Comparison of ENCODE assay signal across 10 mouse cellular contexts in genomic region chr17:78451332-78451793, GRCm38 (mm10). TPM values are rescaled to one million over a fixed set of nuclear protein-coding genes. Genes with fewer than 3 reads are reported as not detected.
DNase-seq lines count a peak whose midpoint lies in the region; ATAC-seq lines count a peak whose summit lies in the region.
"Had no signal": no experiment of that assay in that cellular context is flagged by ENCODE, and none has a peak within 500 bp of the region (broad histone marks: within the 10 kb centered on the region; RNA-seq: fewer than 3 reads in every experiment).

No protein-coding gene starts in this region.

- DNase-seq in limb, embryonic 11.5 days (ENCODE audit: low spot score): peak; percentile 25
- no peak for DNase-seq in limb, embryonic 10.5 days (ENCODE audit: low spot score)
- peak; percentile 26 to 36 for DNase-seq in adrenal gland, postnatal 36 days
- DNase-seq in kidney, postnatal 14 days: peak; percentile 55
- DNase-seq in urinary bladder, postnatal 10 days (ENCODE audit: low spot score): no peak
- no peak for DNase-seq in cerebellum, adult 11 months
- DNase-seq in left cerebral cortex, postnatal 14 days (ENCODE audit: low spot score in 2 of 2): no peak
- DNase-seq: left cerebral cortex, postnatal 4 days had no signal

- no peak overlapping the region for H3K4me2 ChIP-seq in limb, embryonic 11.5 days (ENCODE audit: low read depth, severe bottlenecking)
- H3K4me2 ChIP-seq in heart, embryonic 14.5 days (ENCODE audit: low read length): peak overlapping the region; percentile 21; the same call in 1 of the 2 replicates

- 60% methylated on average over 7 of the region's 7 CpGs for WGBS in limb, embryonic 11.5 days
- 61% methylated on average over 7 of the region's 7 CpGs for WGBS in limb, embryonic 10.5 days
- WGBS in heart, embryonic 14.5 days: 33% methylated on average over 7 of the region's 7 CpGs

- no peaks in the 10 kb centered on the region for H3K36me3 ChIP-seq in limb, embryonic 11.5 days (ENCODE audit: control insufficient read depth, insufficient read depth, low read length)
- no peaks in the 10 kb centered on the region for H3K36me3 ChIP-seq in limb, embryonic 10.5 days
- H3K36me3 ChIP-seq in heart, embryonic 14.5 days (ENCODE audit: control insufficient read depth, insufficient read depth, low read length): no peaks in the 10 kb centered on the region

- intact Hi-C loops in left cerebral cortex, postnatal 14 days (cut with DNase I): no loop called here

- no peaks in the 10 kb centered on the region for H3K9me3 ChIP-seq in limb, embryonic 11.5 days (ENCODE audit: control insufficient read depth, low read length)
- H3K9me3 ChIP-seq in limb, embryonic 10.5 days (replicated peaks): no peaks in the 10 kb centered on the region
- no peaks in the 10 kb centered on the region for H3K9me3 ChIP-seq in heart, embryonic 14.5 days (ENCODE audit: control insufficient read depth, low read length)

- H3K27ac ChIP-seq in limb, embryonic 11.5 days (replicated peaks; ENCODE audit: low read depth, low read length): no peak overlapping the region
- H3K27ac ChIP-seq in limb, embryonic 10.5 days: no peak overlapping the region
- peak overlapping the region in 1 of 2 experiments; percentile 45; a peak in 1 of 4 replicates for H3K27ac ChIP-seq in heart, embryonic 14.5 days (replicated peaks in 1 of 2; ENCODE audit: control insufficient read depth in 1 of 2, insufficient read depth in 1 of 2, low read depth in 2 of 2, low read length in 2 of 2)

- no peak overlapping the region for H3K4me3 ChIP-seq in limb, embryonic 11.5 days (ENCODE audit: low read depth, low read length)
- H3K4me3 ChIP-seq in limb, embryonic 10.5 days: no peak overlapping the region
- H3K4me3 ChIP-seq in heart, embryonic 14.5 days (ENCODE audit: control insufficient read depth in 1 of 2, insufficient read depth in 1 of 2, low read depth in 1 of 2, low read length in 2 of 2): no peak overlapping the region

- no peak for ATAC-seq in limb, embryonic 11.5 days (ENCODE audit: insufficient number of reproducible peaks, low FRiP score, low TSS enrichment, low read depth)
- peak; percentile 54; the same call in 1 of the 2 replicates for ATAC-seq in heart, embryonic 14.5 days (ENCODE audit: insufficient number of reproducible peaks, insufficient read depth, low FRiP score, low read depth)
- ATAC-seq: forebrain, embryonic 14.5 days had no signal

- no peak overlapping the region for H3K9ac ChIP-seq in limb, embryonic 11.5 days (ENCODE audit: low read length)
- no peak overlapping the region for H3K9ac ChIP-seq in heart, embryonic 14.5 days (ENCODE audit: low read length)

- no peaks in the 10 kb centered on the region for H3K4me1 ChIP-seq in limb, embryonic 11.5 days (ENCODE audit: control insufficient read depth, insufficient read depth, low read length)
- H3K4me1 ChIP-seq in limb, embryonic 10.5 days: peaks cover 10% of the 10 kb centered on the region
- H3K4me1 ChIP-seq in heart, embryonic 14.5 days (ENCODE audit: control insufficient read depth in 2 of 2, insufficient read depth in 2 of 2, low read length in 2 of 2): peaks cover 8 to 9% of the 10 kb centered on the region in 2 experiments; a peak in 3 of 4 replicates

- H3K27me3 ChIP-seq in limb, embryonic 11.5 days (ENCODE audit: control insufficient read depth, insufficient read depth, low read length): no peaks in the 10 kb centered on the region
- H3K27me3 ChIP-seq in limb, embryonic 10.5 days (ENCODE audit: low read depth, poor library complexity, severe bottlenecking): no peaks in the 10 kb centered on the region
- no peaks in the 10 kb centered on the region for H3K27me3 ChIP-seq in heart, embryonic 14.5 days (ENCODE audit: control insufficient read depth, insufficient read depth, low read length)

RNA-seq across cellular contexts. Expression of gene Fez2, which starts 33.4 kb away (rescaled TPM):
- 36.9 and 44.3 TPM in 2 replicates for polyA plus RNA-seq in limb, embryonic 11.5 days (2014; fragmentation: Nextera tagmentation; extraction: Ambion mirVana)
- 33.3 and 39.2 TPM in 2 replicates for polyA plus RNA-seq in limb, embryonic 10.5 days (2016; fragmentation: Nextera tagmentation; extraction: Ambion mirVana)
- total RNA-seq in adrenal gland, postnatal 36 days (2021): 10 to 100 TPM; 57.9 to 64.7 TPM
- 54.1 and 56.9 TPM in 2 replicates for polyA plus RNA-seq in heart, embryonic 14.5 days (2014; fragmentation: Nextera tagmentation; extraction: Ambion mirVana)
- total RNA-seq in left cerebral cortex, postnatal 14 days (2021): 10 to 100 TPM; 35.2 to 37.9 TPM

RNA-seq across cellular contexts. Expression of gene Vit, which starts 56.5 kb away (rescaled TPM):
- not detected in 2 replicates for polyA plus RNA-seq in limb, embryonic 11.5 days (2014; fragmentation: Nextera tagmentation; extraction: Ambion mirVana)
- not detected in 2 replicates for polyA plus RNA-seq in limb, embryonic 10.5 days (2016; fragmentation: Nextera tagmentation; extraction: Ambion mirVana)
- 1 to 10 TPM; 1.7 to 2.4 TPM for total RNA-seq in adrenal gland, postnatal 36 days (2021)
- polyA plus RNA-seq in heart, embryonic 14.5 days (2014; fragmentation: Nextera tagmentation; extraction: Ambion mirVana): not detected in 2 replicates
- 1 to 10 TPM; 2.3 to 2.6 TPM for total RNA-seq in left cerebral cortex, postnatal 14 days (2021)

Comparison
In these comparisons a context has a peak if more than half of its experiments do, and no peak if none do; other contexts are left out.
1. DNase-seq: peak in limb, embryonic 11.5 days (single experiment), adrenal gland, postnatal 36 days (2 of 2) and kidney, postnatal 14 days (single experiment); none in limb, embryonic 10.5 days (single experiment), urinary bladder, postnatal 10 days (single experiment), cerebellum, adult 11 months (single experiment) and left cerebral cortex, postnatal 14 days (0 of 2).